Mouse (Mus musculus) granulocyte monocyte progenitor cell, adult 5-6 weeks (primary cell): Measurements from ENCODE around the gene Eno1. TPM values are rescaled to one million over a fixed set of nuclear protein-coding genes. Genes with fewer than 3 reads are reported as not detected.
"Not testable (repeated sequence)": the region's sequence is repeated elsewhere in the genome, so short reads cannot be mapped to it uniquely, and the experiment has no call there.

ENCODE experiments used
- ATAC-seq: replicated peaks from 2 replicates; pipeline ENCODE4 v1.8.0; 2016; ENCODE audit warnings: mild to moderate bottlenecking, moderate TSS enrichment, inconsistent platforms; ENCODE audit not compliant: poor library complexity, severe bottlenecking
- total RNA-seq, 2 experiments: library from RNA; stranded (forward) in 1 of 2; stranded (reverse) in 1 of 2; fragments of 200-712, 200-1000 nt in 1 of 2; fragments of >200 nt in 1 of 2; fragmentation: Nextera tagmentation in 1 of 2; gene quantifications; 2 replicates each; pipeline ENCODE4 v1.2.3; 2014 to 2017

Eno1 gene
- total RNA-seq, 2 experiments from 2014 or later, result 423 to 424 TPM

DNA sequence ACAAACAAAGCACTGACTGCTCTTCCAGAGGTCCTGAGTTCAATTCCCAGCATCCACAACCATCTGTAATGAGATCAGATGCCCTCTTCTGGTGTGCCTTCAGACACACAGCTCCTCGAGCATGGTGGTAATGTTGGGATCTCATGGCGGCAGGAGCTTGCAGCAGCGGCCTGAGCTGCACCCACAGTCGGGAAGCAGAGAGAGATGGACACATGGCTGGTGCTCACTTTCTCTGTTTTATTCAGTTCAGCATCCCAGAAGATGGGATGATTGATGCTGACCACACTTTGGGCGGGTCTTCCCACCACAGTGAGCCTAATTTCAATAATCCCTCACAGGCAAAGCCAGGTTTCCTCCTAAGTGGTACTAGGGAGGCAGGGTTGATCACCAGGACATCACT, 39.0 kb downstream of the Eno1 start:
- no peak for ATAC-seq

- not testable (repeated sequence) for ATAC-seq
Measured at GRCm38 (mm10) chr4:150279336-150279735, 42.8 kb downstream of the Eno1 start.

GRCm38 (mm10) chr4:150280002-150280401, 43.5 kb downstream of the Eno1 start:
- no peak for ATAC-seq

DNA sequence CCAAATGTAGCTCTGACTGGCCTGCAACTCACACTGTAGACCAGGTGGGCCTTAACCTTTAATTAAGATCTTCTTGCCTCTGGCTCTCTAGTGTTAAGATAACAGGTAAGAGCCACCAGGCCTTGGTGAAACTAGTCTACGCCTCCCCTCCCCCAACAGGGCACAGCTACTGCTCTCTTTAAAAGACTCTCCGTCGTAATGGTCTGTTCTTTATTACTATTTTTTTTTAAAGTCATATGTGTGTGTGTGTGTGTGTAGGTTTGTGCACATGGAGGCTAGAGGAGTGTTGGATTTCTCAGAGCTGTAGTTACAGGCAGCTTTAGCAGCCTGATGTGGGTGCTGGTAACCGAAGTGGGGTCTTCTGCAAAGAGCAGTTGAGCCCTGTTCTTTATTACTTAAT, 43.9 kb downstream of the Eno1 start:
- ATAC-seq, result no peak

- peak; percentile 99 for ATAC-seq
Measured at GRCm38 (mm10) chr4:150281018-150281761, 44.7 kb downstream of the Eno1 start, which contains the start of gene Rere. Rere (plus strand) TSS chr4:150281646.

GRCm38 (mm10) chr4:150281891-150282630, 45.5 kb downstream of the Eno1 start:
- peak; percentile 14 for ATAC-seq

- ATAC-seq, result no peak
Measured at GRCm38 (mm10) chr4:150282631-150283334, 46.3 kb downstream of the Eno1 start.

DNA sequence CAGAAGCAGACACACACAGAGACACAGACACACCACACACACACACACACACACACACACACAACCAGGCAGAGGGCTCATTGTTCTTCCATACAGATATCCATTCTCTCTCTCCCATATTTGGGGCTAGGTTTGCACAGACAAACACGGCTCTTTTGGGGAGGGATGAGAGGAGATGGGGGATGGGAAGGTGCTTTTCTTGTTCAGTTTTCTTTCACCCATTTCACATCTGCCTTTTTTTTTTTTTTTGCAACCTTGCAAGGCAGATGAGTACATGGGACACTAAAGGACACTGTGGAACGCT, 46.8 kb downstream of the Eno1 start:
- no peak for ATAC-seq

DNA sequence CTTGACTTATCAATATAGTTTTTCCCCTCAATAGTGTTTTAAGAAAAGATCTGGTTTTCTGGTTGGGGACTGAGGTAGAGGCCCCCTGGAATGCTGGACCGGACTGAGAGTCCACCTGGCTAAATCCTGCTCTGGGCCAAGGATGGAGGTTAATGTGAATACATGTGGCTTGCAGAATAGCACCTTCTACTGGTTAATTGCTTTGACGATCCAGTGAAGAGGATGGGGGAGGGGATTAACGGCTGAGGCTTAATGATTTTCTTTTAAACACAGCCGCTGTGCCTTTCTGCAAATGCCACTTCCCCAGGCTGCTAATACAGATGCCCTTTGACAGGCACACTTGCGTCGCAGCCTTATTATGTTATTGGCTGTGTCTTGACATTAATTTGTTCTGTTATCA, 47.5 kb downstream of the Eno1 start:
- ATAC-seq, result no peak

GRCm38 (mm10) chr4:150286980-150287379, 50.5 kb downstream of the Eno1 start:
- ATAC-seq, result no peak

- ATAC-seq, result not testable (repeated sequence)
Measured at GRCm38 (mm10) chr4:150287463-150287862, 50.9 kb downstream of the Eno1 start.

GRCm38 (mm10) chr4:150291900-150292299, 55.4 kb downstream of the Eno1 start:
- no peak for ATAC-seq

DNA sequence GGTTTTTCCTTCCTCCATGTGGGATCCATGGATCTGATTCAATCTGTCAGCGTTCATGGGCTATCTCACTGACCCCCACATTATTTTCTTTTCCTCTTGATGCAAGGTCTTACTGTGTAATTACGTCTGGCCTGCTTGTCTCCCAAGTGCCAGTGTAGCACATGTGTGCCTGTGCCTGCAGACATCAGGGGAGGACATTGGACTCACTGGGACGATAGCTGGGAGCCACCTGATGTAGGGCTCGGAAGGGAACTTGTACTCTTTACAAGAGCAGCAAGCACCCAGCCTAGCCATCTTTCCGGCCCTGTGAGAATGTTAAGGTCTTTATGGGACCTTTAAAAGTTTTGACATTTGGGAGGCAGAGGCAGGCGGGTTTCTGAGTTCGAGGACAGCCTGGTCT, 58.3 kb downstream of the Eno1 start:
- no peak for ATAC-seq

- ATAC-seq, result peak; percentile 30; the same call in 1 of the 2 replicates
Measured at GRCm38 (mm10) chr4:150295966-150296365, 59.4 kb downstream of the Eno1 start.

Other genes starting within 250 kb of the Eno1 start
- gene H6pd, start 227.7 kb upstream of the Eno1 start, total RNA-seq (2014; fragmentation: Nextera tagmentation), result 15.3 and 18.1 TPM in 2 replicates
- 27.5 and 28.8 TPM in 2 replicates for gene H6pd, start 227.7 kb upstream of the Eno1 start, total RNA-seq (2017)
- gene Gpr157, start 149.4 kb upstream of the Eno1 start, total RNA-seq (2014; fragmentation: Nextera tagmentation), result 0.62 and 0.94 TPM in 2 replicates
- 1.6 and 2.6 TPM in 2 replicates for gene Gpr157, start 149.4 kb upstream of the Eno1 start, total RNA-seq (2017)
- gene Slc2a5, start 117.4 kb upstream of the Eno1 start, total RNA-seq (2014; fragmentation: Nextera tagmentation), result not detected in 2 replicates
- gene Slc2a5, start 117.4 kb upstream of the Eno1 start, total RNA-seq (2017), result not detected in 2 replicates
- not detected in 2 replicates for gene Slc2a7, start 87.7 kb upstream of the Eno1 start, total RNA-seq (2014; fragmentation: Nextera tagmentation)
- gene Slc2a7, start 87.7 kb upstream of the Eno1 start, total RNA-seq (2017), result not detected in 2 replicates
- not detected in 2 replicates for gene Car6, start 35.4 kb upstream of the Eno1 start, total RNA-seq (2014; fragmentation: Nextera tagmentation)
- gene Car6, start 35.4 kb upstream of the Eno1 start, total RNA-seq (2017), result not detected in 2 replicates
- gene Rere, start 44.9 kb downstream of the Eno1 start, total RNA-seq (2014; fragmentation: Nextera tagmentation), result 78.8 and 90.6 TPM in 2 replicates
- gene Rere, start 44.9 kb downstream of the Eno1 start, total RNA-seq (2017), result 11.8 and 22.7 TPM in 2 replicates